ENCODE assay signal across 8 mouse cellular contexts in genomic region chr8:11728482-11729295, GRCm38 (mm10). TPM values are rescaled to one million over a fixed set of nuclear protein-coding genes. Genes with fewer than 3 reads are reported as not detected.
DNase-seq lines count a peak whose midpoint lies in the region; ATAC-seq and TF ChIP-seq lines count a peak whose summit lies in the region.

No protein-coding gene starts in this region.

- H3K9me3 ChIP-seq in lung, embryonic 16.5 days (ENCODE audit: control insufficient read depth, low read length), result no peaks in the 10 kb centered on the region
- H3K9me3 ChIP-seq in embryonic facial prominence, embryonic 14.5 days (ENCODE audit: control insufficient read depth, low read length), result no peaks in the 10 kb centered on the region
- no peaks in the 10 kb centered on the region for H3K9me3 ChIP-seq in hindbrain, postnatal 0 days (ENCODE audit: low read length)
- no peaks in the 10 kb centered on the region for H3K9me3 ChIP-seq in limb, embryonic 11.5 days (ENCODE audit: control insufficient read depth, low read length)
- no peaks in the 10 kb centered on the region for H3K9me3 ChIP-seq in neural tube, embryonic 14.5 days (ENCODE audit: control insufficient read depth, low read length)

- no peak for TF ChIP-seq CTCF in hindbrain, postnatal 0 days (IDR thresholded peaks at IDR 0.05; ENCODE audit: low read depth)

- peak overlapping the region; percentile 64 for H3K4me3 ChIP-seq in lung, embryonic 16.5 days (ENCODE audit: low read length)
- H3K4me3 ChIP-seq in embryonic facial prominence, embryonic 14.5 days (ENCODE audit: low read depth, low read length), result peak overlapping the region; percentile 71
- peak overlapping the region; percentile 56 for H3K4me3 ChIP-seq in hindbrain, postnatal 0 days (ENCODE audit: low read length)
- H3K4me3 ChIP-seq in limb, embryonic 11.5 days (ENCODE audit: low read depth, low read length), result peak overlapping the region; percentile 72
- H3K4me3 ChIP-seq in neural tube, embryonic 14.5 days (ENCODE audit: low read depth, low read length), result peak overlapping the region; percentile 76

- 0 out of 2 replicates have a peak, but pooled peaks cover 3% of the 10 kb centered on the region for H3K4me1 ChIP-seq in lung, embryonic 16.5 days (replicated peaks; ENCODE audit: control insufficient read depth, insufficient read depth, low read length)
- peaks cover 20% of the 10 kb centered on the region for H3K4me1 ChIP-seq in embryonic facial prominence, embryonic 14.5 days (ENCODE audit: control insufficient read depth, insufficient read depth, low read length)
- H3K4me1 ChIP-seq in hindbrain, postnatal 0 days (ENCODE audit: insufficient read depth, low read length), result peaks cover 13% of the 10 kb centered on the region
- H3K4me1 ChIP-seq in limb, embryonic 11.5 days (ENCODE audit: control insufficient read depth, insufficient read depth, low read length), result peaks cover 26% of the 10 kb centered on the region
- peaks cover 23% of the 10 kb centered on the region for H3K4me1 ChIP-seq in neural tube, embryonic 14.5 days (ENCODE audit: control insufficient read depth, insufficient read depth, low read length)

- no peak overlapping the region for H3K27ac ChIP-seq in lung, embryonic 16.5 days (ENCODE audit: low read length)
- H3K27ac ChIP-seq in embryonic facial prominence, embryonic 14.5 days (replicated peaks; ENCODE audit: low read depth, low read length), result peak overlapping the region; percentile 84
- peak overlapping the region; percentile 99 for H3K27ac ChIP-seq in hindbrain, postnatal 0 days
- H3K27ac ChIP-seq in limb, embryonic 11.5 days (replicated peaks; ENCODE audit: low read depth, low read length), result peak overlapping the region; percentile 82
- H3K27ac ChIP-seq in neural tube, embryonic 14.5 days (ENCODE audit: low read depth, low read length), result peak overlapping the region; percentile 100

- no peaks in the 10 kb centered on the region for H3K36me3 ChIP-seq in lung, embryonic 16.5 days (ENCODE audit: control insufficient read depth, insufficient read depth, low read length)
- no peaks in the 10 kb centered on the region for H3K36me3 ChIP-seq in embryonic facial prominence, embryonic 14.5 days (ENCODE audit: control insufficient read depth, insufficient read depth, low read length)
- no peaks in the 10 kb centered on the region for H3K36me3 ChIP-seq in hindbrain, postnatal 0 days (ENCODE audit: insufficient read depth, low read length)
- H3K36me3 ChIP-seq in limb, embryonic 11.5 days (ENCODE audit: control insufficient read depth, insufficient read depth, low read length), result no peaks in the 10 kb centered on the region
- H3K36me3 ChIP-seq in neural tube, embryonic 14.5 days (ENCODE audit: control insufficient read depth, insufficient read depth, low read length), result no peaks in the 10 kb centered on the region

- 2% methylated on average over 58 of the region's 61 CpGs for WGBS in lung, embryonic 16.5 days
- WGBS in embryonic facial prominence, embryonic 14.5 days, result 1% methylated on average over 25 of the region's 61 CpGs
- WGBS in hindbrain, postnatal 0 days, result under 1% methylated on average over 52 of the region's 61 CpGs
- under 1% methylated on average over 57 of the region's 61 CpGs for WGBS in limb, embryonic 11.5 days
- WGBS in neural tube, embryonic 14.5 days, result under 1% methylated on average over 52 of the region's 61 CpGs

- peak overlapping the region; percentile 53 for H3K9ac ChIP-seq in lung, embryonic 16.5 days (ENCODE audit: low read length)
- H3K9ac ChIP-seq in embryonic facial prominence, embryonic 14.5 days (ENCODE audit: low read depth, low read length), result peak overlapping the region; percentile 79
- peak overlapping the region; percentile 93 for H3K9ac ChIP-seq in hindbrain, postnatal 0 days (replicated peaks; ENCODE audit: low read length)
- H3K9ac ChIP-seq in limb, embryonic 11.5 days (ENCODE audit: low read length), result peak overlapping the region; percentile 93
- H3K9ac ChIP-seq in neural tube, embryonic 14.5 days (replicated peaks; ENCODE audit: low read depth, low read length), result peak overlapping the region; percentile 97

- peak; percentile 41; the same call in 1 of the 2 replicates for ATAC-seq in lung, embryonic 16.5 days (ENCODE audit: low read depth)
- peak; percentile 1 for ATAC-seq in embryonic facial prominence, embryonic 14.5 days (ENCODE audit: low read depth)
- no peak; the same call in 1 of the 2 replicates for ATAC-seq in hindbrain, postnatal 0 days
- ATAC-seq in limb, embryonic 11.5 days (ENCODE audit: insufficient number of reproducible peaks, low FRiP score, low TSS enrichment, low read depth), result peak; percentile 5; the same call in 1 of the 2 replicates
- ATAC-seq in neural tube, embryonic 14.5 days (ENCODE audit: low read depth), result peak; percentile 54
- no peak for ATAC-seq in erythroid progenitor cell, adult 5-6 weeks (replicated peaks; ENCODE audit: low FRiP score, poor library complexity, severe bottlenecking)

- H3K27me3 ChIP-seq in lung, embryonic 16.5 days (ENCODE audit: control insufficient read depth, insufficient read depth, low read depth, low read length), result peaks cover 59% of the 10 kb centered on the region
- peaks cover 26% of the 10 kb centered on the region for H3K27me3 ChIP-seq in embryonic facial prominence, embryonic 14.5 days (replicated peaks; ENCODE audit: control insufficient read depth, insufficient read depth, low read length)
- H3K27me3 ChIP-seq in hindbrain, postnatal 0 days (ENCODE audit: insufficient read depth, low read length), result no peaks in the 10 kb centered on the region
- peaks cover 4% of the 10 kb centered on the region for H3K27me3 ChIP-seq in limb, embryonic 11.5 days (ENCODE audit: control insufficient read depth, insufficient read depth, low read length)
- H3K27me3 ChIP-seq in neural tube, embryonic 14.5 days (ENCODE audit: control insufficient read depth, insufficient read depth, low read length), result no peaks in the 10 kb centered on the region

- H3K4me2 ChIP-seq in lung, embryonic 16.5 days (ENCODE audit: low read depth, low read length), result peak overlapping the region; percentile 96
- H3K4me2 ChIP-seq in embryonic facial prominence, embryonic 14.5 days (ENCODE audit: low read depth, low read length), result peak overlapping the region; percentile 87
- peak overlapping the region; percentile 66 for H3K4me2 ChIP-seq in hindbrain, postnatal 0 days (ENCODE audit: low read depth, low read length)
- peak overlapping the region; percentile 64 for H3K4me2 ChIP-seq in limb, embryonic 11.5 days (ENCODE audit: low read depth, severe bottlenecking)
- peak overlapping the region; percentile 54 for H3K4me2 ChIP-seq in neural tube, embryonic 14.5 days (ENCODE audit: low read depth, low read length)

- DNase-seq in lung, postnatal 36 days, result no peak
- DNase-seq in embryonic facial prominence, embryonic 14.5 days (ENCODE audit: low spot score), result peak; percentile 49
- DNase-seq in hindbrain, postnatal 0 days (ENCODE audit: low spot score), result peak; percentile 78
- DNase-seq in limb, embryonic 11.5 days (ENCODE audit: low spot score), result peak; percentile 74
- no peak for DNase-seq in thymus, postnatal 36 days

RNA-seq across cellular contexts. Expression of gene Arhgef7, which starts 1.2 kb away (rescaled TPM):
- polyA plus RNA-seq in lung, embryonic 16.5 days (2015; fragmentation: Nextera tagmentation; extraction: Ambion mirVana), result 39.6 and 40.1 TPM in 2 replicates
- polyA plus RNA-seq in embryonic facial prominence, embryonic 14.5 days (2014; fragmentation: Nextera tagmentation; extraction: Ambion mirVana), result 45.7 and 48.1 TPM in 2 replicates
- 101 and 105 TPM in 2 replicates for total RNA-seq in hindbrain, postnatal 0 days (2014; rRNA removed)
- 49.7 and 53.9 TPM in 2 replicates for polyA plus RNA-seq in hindbrain, postnatal 0 days (2015; fragmentation: Nextera tagmentation; extraction: Ambion mirVana)
- 52.0 and 63.3 TPM in 2 replicates for polyA plus RNA-seq in limb, embryonic 11.5 days (2014; fragmentation: Nextera tagmentation; extraction: Ambion mirVana)
- polyA plus RNA-seq in neural tube, embryonic 14.5 days (2014; fragmentation: Nextera tagmentation; extraction: Ambion mirVana), result 79.2 and 82.1 TPM in 2 replicates
- total RNA-seq in erythroid progenitor cell, adult 5-6 weeks (2015; ENCODE audit: low replicate concordance), result 4.3 and 12.2 TPM in 2 replicates
- total RNA-seq in erythroid progenitor cell, adult 5-6 weeks (2017; ENCODE audit: low replicate concordance), result 12.9 and 15.0 TPM in 2 replicates

RNA-seq across cellular contexts. Expression of gene 1700016D06Rik, which starts 27.8 kb away (rescaled TPM):
- not detected in 2 replicates for polyA plus RNA-seq in lung, embryonic 16.5 days (2015; fragmentation: Nextera tagmentation; extraction: Ambion mirVana)
- 0.26 TPM in 1 of 2 replicates, not detected in the other for polyA plus RNA-seq in embryonic facial prominence, embryonic 14.5 days (2014; fragmentation: Nextera tagmentation; extraction: Ambion mirVana)
- not detected in 2 replicates for total RNA-seq in hindbrain, postnatal 0 days (2014; rRNA removed)
- 0.82 TPM in 1 of 2 replicates, not detected in the other for polyA plus RNA-seq in hindbrain, postnatal 0 days (2015; fragmentation: Nextera tagmentation; extraction: Ambion mirVana)
- not detected in 2 replicates for polyA plus RNA-seq in limb, embryonic 11.5 days (2014; fragmentation: Nextera tagmentation; extraction: Ambion mirVana)
- polyA plus RNA-seq in neural tube, embryonic 14.5 days (2014; fragmentation: Nextera tagmentation; extraction: Ambion mirVana), result not detected in 2 replicates
- not detected in 2 replicates for total RNA-seq in erythroid progenitor cell, adult 5-6 weeks (2015; ENCODE audit: low replicate concordance)
- total RNA-seq in erythroid progenitor cell, adult 5-6 weeks (2017; ENCODE audit: low replicate concordance), result not detected in 2 replicates

Comparison
In these comparisons a context has a peak if more than half of its experiments do, and no peak if none do; other contexts are left out.
1. ATAC-seq: peak in lung, embryonic 16.5 days (single experiment), embryonic facial prominence, embryonic 14.5 days (single experiment), limb, embryonic 11.5 days (single experiment) and neural tube, embryonic 14.5 days (single experiment); none in hindbrain, postnatal 0 days (single experiment) and erythroid progenitor cell, adult 5-6 weeks (single experiment).
2. DNase-seq: peak in embryonic facial prominence, embryonic 14.5 days (single experiment), hindbrain, postnatal 0 days (single experiment) and limb, embryonic 11.5 days (single experiment); none in lung, postnatal 36 days (single experiment) and thymus, postnatal 36 days (0 of 2).
3. Peak in every context shown above with its lines, with median percentiles within 50 percentile points of each other: H3K4me2 ChIP-seq, H3K4me3 ChIP-seq and H3K9ac ChIP-seq.